Mouse (Mus musculus): Measurements from ENCODE around the gene Slc27a1.

GRCm38 (mm10) chr8:71592374-71593170, 23.9 kb downstream of the Slc27a1 start:
- TF ChIP-seq CTCF (conservative IDR thresholded peaks at IDR 0.05; ENCODE audit: insufficient read depth, insufficient read length, low read depth, low read length) (no peak), POLR2A (IDR thresholded peaks at IDR 0.05; ENCODE audit: low read depth, low read length) (no peak)
